Mouse (Mus musculus): Measurements from ENCODE around the gene Nova2. TPM values are rescaled to one million over a fixed set of nuclear protein-coding genes. Genes with fewer than 3 reads are reported as not detected.

Gene Nova2
- polyA plus RNA-seq, 1 experiment from 2014 or later, result 0.22 TPM

DNA sequence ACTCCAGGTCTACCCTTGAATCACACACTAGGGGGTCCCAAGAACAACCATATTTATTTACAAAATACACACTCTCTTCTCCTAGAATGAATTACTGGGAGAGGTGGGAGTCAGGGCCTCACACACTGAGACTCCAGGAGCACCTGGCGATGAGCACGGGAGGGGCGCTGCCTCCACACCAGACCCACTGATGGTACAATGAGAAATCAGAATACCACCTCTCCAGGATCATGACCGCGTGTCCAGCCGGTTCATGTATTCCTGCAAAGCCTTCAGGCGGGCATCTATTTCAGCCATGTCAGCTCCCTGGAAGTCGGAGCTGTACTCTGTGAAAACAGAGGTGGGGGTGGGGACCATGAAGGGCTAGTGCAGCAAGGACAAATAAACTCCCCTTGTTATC, 34.8 kb upstream of the Nova2 start:
- TF ChIP-seq CTCF (IDR thresholded peaks at IDR 0.05; ENCODE audit: low read depth) (no peak), EP300 (optimal IDR thresholded peaks at IDR 0.05) (no peak)
- no peaks in the 10 kb centered on the region for H3K4me1 ChIP-seq (replicated peaks; ENCODE audit: control insufficient read depth, insufficient read depth)
- no peak overlapping the region for H3K4me2 ChIP-seq (replicated peaks; ENCODE audit: low read depth)
- 94% methylated on average over 8 of the region's 8 CpGs for WGBS
- ATAC-seq (ENCODE audit: low FRiP score, low TSS enrichment), result no peak
- no peak overlapping the region for H3K4me3 ChIP-seq (ENCODE audit: low read depth, low read length)
- DNase-seq (ENCODE audit: low spot score), result no peak
- no peak overlapping the region for H3K27ac ChIP-seq (replicated peaks)
- H3K27me3 ChIP-seq (ENCODE audit: control insufficient read depth, insufficient read depth, low read length), result no peaks in the 10 kb centered on the region
- H3K9me3 ChIP-seq (ENCODE audit: control insufficient read depth, low read length), result no peaks in the 10 kb centered on the region
- no peak overlapping the region for H3K9ac ChIP-seq (ENCODE audit: low read length)
- no peaks in the 10 kb centered on the region for H3K36me3 ChIP-seq (ENCODE audit: control insufficient read depth, insufficient read depth, low read length)

DNA sequence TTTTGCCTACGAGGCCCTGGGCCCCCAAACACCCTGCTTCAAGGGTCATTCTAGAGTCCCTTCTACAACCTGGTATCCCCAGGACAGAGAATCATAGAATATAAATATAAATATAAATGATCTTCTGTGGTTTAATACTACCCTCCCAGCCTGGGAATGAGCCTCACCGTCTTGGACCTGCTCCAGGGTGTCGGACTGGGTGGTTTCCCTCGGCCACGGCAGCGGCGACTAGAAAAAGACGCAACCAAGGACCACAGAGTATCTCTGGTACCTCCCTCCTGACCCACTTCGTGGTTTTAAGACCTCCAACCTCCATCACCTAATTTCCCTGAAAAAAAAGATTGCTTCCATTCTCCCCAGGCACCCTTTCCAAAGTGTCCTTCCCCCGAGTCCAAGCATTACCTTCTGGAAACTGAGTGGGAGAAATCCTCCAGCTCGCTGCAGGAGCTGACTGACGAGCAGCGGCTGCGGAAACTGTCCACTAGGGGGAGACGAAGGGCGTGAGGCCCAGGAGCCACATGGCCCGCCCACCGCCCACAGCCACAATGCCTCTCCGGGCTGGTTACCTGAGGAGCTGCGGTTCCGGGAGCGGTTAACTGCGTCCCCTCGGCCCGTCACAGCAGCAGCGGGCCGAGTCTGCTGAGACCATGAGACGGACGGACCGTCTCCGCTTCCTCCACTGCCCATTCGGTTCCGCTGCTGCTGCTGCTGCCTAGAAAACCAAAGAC, 33.7 kb upstream of the Nova2 start:
- H3K9ac ChIP-seq (ENCODE audit: low read length), result 0 out of 2 replicates have a peak overlapping the region, but pooled peaks have one; percentile 45
- peak; percentile 92 for DNase-seq (ENCODE audit: low spot score)
- WGBS, result 20% methylated on average over 33 of the region's 33 CpGs

DNA sequence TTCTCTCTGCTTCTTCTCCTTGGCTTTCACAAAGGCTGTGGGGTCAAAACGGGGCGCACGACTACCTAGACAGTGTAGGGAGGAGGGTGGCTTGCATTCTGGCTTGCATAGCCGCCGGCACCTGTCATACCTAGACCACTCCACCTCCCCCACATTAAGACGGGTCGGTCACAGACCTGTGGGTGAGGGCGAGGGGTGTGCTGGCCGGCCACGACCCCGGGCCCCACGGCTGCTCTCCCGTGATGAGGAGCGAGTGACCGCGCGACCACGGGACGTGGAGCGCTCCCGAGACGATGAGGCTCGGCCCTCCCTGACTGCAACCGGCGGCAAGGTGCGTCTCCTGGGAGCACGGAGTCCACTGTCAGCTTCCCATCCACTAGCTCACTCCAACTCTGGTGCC, 32.7 kb upstream of the Nova2 start:
- H3K4me2 ChIP-seq (replicated peaks; ENCODE audit: low read depth), result peak overlapping the region; percentile 87
- ATAC-seq (ENCODE audit: low FRiP score, low TSS enrichment) (peak; percentile 28; the same call in 1 of the 2 replicates), DNase-seq (ENCODE audit: low spot score) (no peak)
- no peak overlapping the region for H3K9ac ChIP-seq (ENCODE audit: low read length)
- no peaks in the 10 kb centered on the region for H3K27me3 ChIP-seq (ENCODE audit: control insufficient read depth, insufficient read depth, low read length)
- H3K4me3 ChIP-seq (ENCODE audit: low read depth, low read length), result no peak overlapping the region
- TF ChIP-seq CTCF (IDR thresholded peaks at IDR 0.05; ENCODE audit: low read depth), result no peak
- TF ChIP-seq EP300 (optimal IDR thresholded peaks at IDR 0.05), result no peak
- no peaks in the 10 kb centered on the region for H3K4me1 ChIP-seq (replicated peaks; ENCODE audit: control insufficient read depth, insufficient read depth)
- H3K27ac ChIP-seq (replicated peaks), result no peak overlapping the region
- H3K9me3 ChIP-seq (ENCODE audit: control insufficient read depth, low read length), result no peaks in the 10 kb centered on the region
- WGBS, result 27% methylated on average over 27 of the region's 27 CpGs
- no peaks in the 10 kb centered on the region for H3K36me3 ChIP-seq (ENCODE audit: control insufficient read depth, insufficient read depth, low read length)

More for the DNA sequence above, 33.7 kb upstream of the Nova2 start:
- H3K27ac ChIP-seq (replicated peaks), result no peak overlapping the region
- H3K9me3 ChIP-seq (ENCODE audit: control insufficient read depth, low read length), result no peaks in the 10 kb centered on the region
- ATAC-seq (ENCODE audit: low FRiP score, low TSS enrichment), result peak; percentile 63
- H3K4me2 ChIP-seq (replicated peaks; ENCODE audit: low read depth), result peak overlapping the region; percentile 87
- no peaks in the 10 kb centered on the region for H3K36me3 ChIP-seq (ENCODE audit: control insufficient read depth, insufficient read depth, low read length)
- TF ChIP-seq CTCF (IDR thresholded peaks at IDR 0.05; ENCODE audit: low read depth) (peak; percentile 96), EP300 (optimal IDR thresholded peaks at IDR 0.05) (no peak)
- H3K4me3 ChIP-seq (ENCODE audit: low read depth, low read length), result peak overlapping the region; percentile 40
- H3K27me3 ChIP-seq (ENCODE audit: control insufficient read depth, insufficient read depth, low read length), result no peaks in the 10 kb centered on the region
- H3K4me1 ChIP-seq (replicated peaks; ENCODE audit: control insufficient read depth, insufficient read depth), result no peaks in the 10 kb centered on the region

- H3K27me3 ChIP-seq (ENCODE audit: control insufficient read depth, insufficient read depth, low read length), result no peaks in the 10 kb centered on the region
- H3K9me3 ChIP-seq (ENCODE audit: control insufficient read depth, low read length), result no peaks in the 10 kb centered on the region
- no peak overlapping the region; the same call in 1 of the 2 replicates for H3K27ac ChIP-seq (replicated peaks)
- no peaks in the 10 kb centered on the region for H3K4me1 ChIP-seq (replicated peaks; ENCODE audit: control insufficient read depth, insufficient read depth)
- 4% methylated on average over 40 of the region's 41 CpGs for WGBS
- DNase-seq (ENCODE audit: low spot score), result peak; percentile 82
- peak overlapping the region; percentile 64 for H3K9ac ChIP-seq (ENCODE audit: low read length)
- peak overlapping the region; percentile 41 for H3K4me3 ChIP-seq (ENCODE audit: low read depth, low read length)
- ATAC-seq (ENCODE audit: low FRiP score, low TSS enrichment), result peak; percentile 44
- 0 out of 2 replicates have a peak, but pooled peaks cover 2% of the 10 kb centered on the region for H3K36me3 ChIP-seq (ENCODE audit: control insufficient read depth, insufficient read depth, low read length)
- no peak for TF ChIP-seq EP300 (optimal IDR thresholded peaks at IDR 0.05)
- no peak for TF ChIP-seq CTCF (IDR thresholded peaks at IDR 0.05; ENCODE audit: low read depth)
- peak overlapping the region; percentile 87 for H3K4me2 ChIP-seq (replicated peaks; ENCODE audit: low read depth)
Observed at GRCm38 (mm10) chr7:18893651-18894430, 31.8 kb upstream of the Nova2 start.

DNA sequence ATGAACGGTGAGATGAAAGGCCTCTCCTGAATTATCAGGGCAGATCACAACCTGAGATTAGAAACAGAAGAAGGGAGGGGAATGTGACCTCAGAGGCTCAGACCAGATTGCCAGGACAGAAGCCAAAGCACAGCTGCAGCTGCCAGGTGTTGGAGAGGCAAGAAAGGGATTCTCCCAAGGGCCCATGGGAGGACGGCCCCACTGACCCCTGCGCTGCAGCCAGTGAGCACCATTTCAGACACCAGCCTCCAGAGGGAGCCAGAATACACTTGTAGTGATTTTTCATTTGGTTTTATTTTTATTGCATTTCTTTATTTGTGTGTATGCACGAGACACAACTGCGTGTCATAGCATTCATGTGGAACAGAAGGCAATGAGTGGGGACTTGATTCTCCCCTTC, 29.2 kb upstream of the Nova2 start:
- no peak overlapping the region for H3K4me2 ChIP-seq (replicated peaks; ENCODE audit: low read depth)

More for the DNA sequence above, 29.2 kb upstream of the Nova2 start:
- Histone ChIP-seq H3K4me1 (replicated peaks; ENCODE audit: control insufficient read depth, insufficient read depth) (no peaks in the 10 kb centered on the region), H3K9ac (ENCODE audit: low read length) (no peak overlapping the region), H3K27me3 (ENCODE audit: control insufficient read depth, insufficient read depth, low read length) (no peaks in the 10 kb centered on the region), H3K4me3 (ENCODE audit: low read depth, low read length) (no peak overlapping the region), H3K27ac (replicated peaks) (no peak overlapping the region), H3K9me3 (ENCODE audit: control insufficient read depth, low read length) (no peaks in the 10 kb centered on the region), H3K36me3 (ENCODE audit: control insufficient read depth, insufficient read depth, low read length) (0 out of 2 replicates have a peak, but pooled peaks cover 3% of the 10 kb centered on the region)
- no peak for ATAC-seq (ENCODE audit: low FRiP score, low TSS enrichment)
- WGBS, result 41% methylated on average over 5 of the region's 5 CpGs
- no peak for TF ChIP-seq EP300 (optimal IDR thresholded peaks at IDR 0.05)
- peak; percentile 75 for TF ChIP-seq CTCF (IDR thresholded peaks at IDR 0.05; ENCODE audit: low read depth)
- DNase-seq (ENCODE audit: low spot score), result peak; percentile 50
